Mouse (Mus musculus) left cerebral cortex, adult 9 months (tissue): Measurements from ENCODE around the gene Acap1.

Source experiments
- DNase-seq, 2 experiments: peaks; one replicate each; pipeline ENCODE4 v3.0.0; 2022; ENCODE audit warnings: low spot score in 2 of 2

Acap1 gene

GRCm38 (mm10) chr11:69837952-69838713, 57.2 kb downstream of the Acap1 start, which contains the start of gene Tmem256:
Gene Tmem256, plus strand, starts transcription at chr11:69838514.
- peak; percentile 99 for DNase-seq

- no peak for DNase-seq
Observed at GRCm38 (mm10) chr11:69837604-69837951, 57.8 kb downstream of the Acap1 start, which contains the start of gene Nlgn2. Gene Nlgn2, minus strand, starts transcription at chr11:69837784.

GRCm38 (mm10) chr11:69836703-69837576, 58.4 kb downstream of the Acap1 start:
- peak in 1 of 2 experiments; percentile 37 for DNase-seq

- DNase-seq: no peak
Observed at GRCm38 (mm10) chr11:69835966-69836335, 59.4 kb downstream of the Acap1 start.

DNA sequence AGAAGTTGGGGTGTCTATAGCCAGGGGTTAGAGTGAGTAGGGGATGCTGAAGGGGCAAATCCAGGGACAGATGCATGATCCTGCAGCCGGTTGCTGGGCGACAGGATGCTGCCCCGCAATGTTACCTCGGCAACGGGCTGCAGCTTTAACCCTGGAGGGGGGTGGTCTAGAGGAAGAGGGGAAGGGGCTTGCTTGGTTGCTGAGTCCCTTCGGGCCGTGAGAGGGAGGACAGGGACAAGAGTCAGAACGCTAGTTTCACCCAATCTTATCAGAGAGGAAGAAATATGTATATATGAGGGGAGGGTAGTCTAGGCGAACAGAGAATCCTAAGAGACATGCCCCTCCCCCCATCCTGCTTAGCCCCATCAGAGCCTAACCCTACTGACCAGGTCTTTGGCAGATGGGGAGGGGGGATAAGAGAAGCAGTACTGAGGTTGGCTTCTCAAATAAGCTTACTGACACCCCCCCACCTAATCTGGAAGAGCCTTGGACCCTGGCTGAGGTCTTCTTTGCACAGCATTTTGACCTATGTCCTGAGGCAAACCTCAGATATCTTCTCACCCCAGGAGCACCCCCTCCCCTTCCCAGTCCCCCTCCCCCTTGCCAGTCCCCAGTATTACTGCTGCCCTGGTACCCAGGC, 59.9 kb downstream of the Acap1 start:
- no peak for DNase-seq

- DNase-seq: no peak
Observed at GRCm38 (mm10) chr11:69834001-69834549, 61.3 kb downstream of the Acap1 start.

- DNase-seq: no peak
Observed at GRCm38 (mm10) chr11:69833554-69833953, 61.8 kb downstream of the Acap1 start.
